Mouse (Mus musculus) kidney, adult 18-20 months (tissue): ENCODE measurements around the gene Hspa13.

Experiments
- DNase-seq: peaks from one replicate; pipeline ENCODE4 v3.0.0; 2021

The Hspa13 gene

GRCm38 (mm10) chr16:75766388-75767249, at the start of gene Hspa13:
Gene Hspa13 (minus strand): TSS chr16:75767104.
- DNase-seq: peak; percentile 96

DNA sequence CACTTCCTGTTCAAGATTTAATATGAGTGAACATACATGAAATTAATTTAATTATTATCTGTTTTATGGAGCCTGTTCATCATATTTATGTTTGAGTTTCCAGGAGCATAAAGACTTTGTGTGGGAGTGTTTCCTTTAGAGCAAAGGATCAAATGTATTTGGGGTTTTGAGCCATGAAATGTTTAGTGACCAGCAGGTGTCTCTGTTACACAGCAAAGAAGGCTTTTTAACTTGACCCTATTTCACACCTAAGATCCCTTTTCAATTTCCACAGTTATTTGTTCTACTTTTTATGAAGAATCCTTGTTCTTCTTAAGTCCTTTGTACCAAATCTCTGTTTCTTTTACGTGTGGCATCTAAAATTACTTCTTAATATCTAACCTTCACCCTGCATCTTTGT, 12.4 kb upstream of the Hspa13 start:
- no peak for DNase-seq

DNA sequence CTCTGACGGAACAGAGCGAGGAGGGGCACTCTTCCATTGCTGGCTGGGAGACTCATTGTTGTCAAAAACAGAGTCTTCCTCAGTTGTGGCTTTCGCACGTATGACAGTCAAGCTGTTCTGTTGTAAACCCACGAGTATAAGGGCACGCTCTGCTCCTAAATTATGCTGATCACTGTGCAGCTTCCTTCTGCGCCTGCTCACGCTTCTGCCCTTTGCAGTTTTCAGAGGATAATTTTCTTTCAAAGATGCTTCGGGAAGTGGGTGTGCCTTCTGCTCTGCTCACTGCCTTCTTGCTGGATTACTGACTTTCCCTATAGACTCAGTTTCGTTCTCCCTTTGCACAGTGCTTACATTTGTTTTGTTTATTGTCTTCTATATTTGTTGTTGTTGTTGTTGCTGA, 6.3 kb upstream of the Hspa13 start:
- no peak for DNase-seq

GRCm38 (mm10) chr16:75767250-75768002, 522 bp upstream of the Hspa13 start:
- DNase-seq: no peak

- no peak for DNase-seq
Observed at GRCm38 (mm10) chr16:75752876-75753275, 14.0 kb downstream of the Hspa13 start.

- no peak for DNase-seq
Observed at GRCm38 (mm10) chr16:75750103-75750502, 16.8 kb downstream of the Hspa13 start.

- no peak for DNase-seq
Observed at GRCm38 (mm10) chr16:75748926-75749325, 18.0 kb downstream of the Hspa13 start.

DNA sequence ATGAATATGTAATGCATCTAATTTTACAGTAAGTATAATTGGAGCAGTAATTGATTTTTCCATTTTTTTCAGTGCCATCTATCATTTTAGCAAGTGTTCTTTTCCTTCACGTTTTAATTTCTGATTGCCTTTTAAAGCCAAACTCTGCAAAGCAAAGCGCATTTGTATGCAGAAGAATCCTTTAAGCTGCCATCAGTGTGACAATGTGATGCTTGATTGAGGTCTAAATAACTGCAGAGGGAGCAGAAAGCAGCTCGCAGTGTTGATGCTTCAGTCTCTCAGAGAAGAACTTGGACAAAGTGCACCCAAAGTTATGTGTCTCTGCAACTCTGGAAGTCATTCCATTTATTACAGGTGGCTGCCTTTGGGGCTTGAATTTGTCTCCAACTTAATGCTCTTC, 22.9 kb downstream of the Hspa13 start:
- no peak for DNase-seq

- DNase-seq: no peak
Observed at GRCm38 (mm10) chr16:75717405-75718173, 49.3 kb downstream of the Hspa13 start.

DNA sequence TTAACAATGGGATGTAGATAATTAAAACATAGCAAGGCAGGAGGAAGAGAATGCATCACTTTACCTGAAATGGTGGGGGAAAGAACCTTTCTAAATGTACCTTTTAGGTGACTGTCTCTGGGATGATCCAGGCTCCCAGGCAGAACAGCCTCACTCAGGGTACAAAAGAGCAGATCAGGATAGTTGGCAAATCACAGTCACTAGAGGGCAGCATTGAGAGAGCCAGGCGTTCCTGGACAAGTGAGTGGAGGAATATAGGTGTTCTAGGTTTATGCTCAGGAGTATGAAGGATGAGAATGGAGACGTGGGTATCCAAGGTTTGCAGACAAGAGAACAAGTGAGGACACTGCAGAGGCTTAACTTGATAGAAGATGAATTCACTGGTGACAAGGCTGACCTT, 70.7 kb downstream of the Hspa13 start:
- peak; percentile 34 for DNase-seq
